Mouse (Mus musculus) kidney, postnatal 0 days (tissue): ENCODE data around the gene Mbtps1. TPM values are rescaled to one million over a fixed set of nuclear protein-coding genes. Genes with fewer than 3 reads are reported as not detected.

ENCODE experiments used
- ATAC-seq: fragments of 200-750 bp; cut with Nextera tagmentation; replicated peaks from 2 replicates; pipeline ENCODE4 v1.8.0; 2017; ENCODE audit warnings: low read depth, moderate number of reproducible peaks, moderate TSS enrichment, moderate library complexity; ENCODE audit not compliant: low FRiP score
- DNase-seq: peaks from one replicate; pipeline ENCODE4 v3.0.0-alpha.2; 2016; ENCODE audit warnings: low spot score
- H3K27ac ChIP-seq: fragments of 300-500 bp; sonication (generic); 2 replicates; pipeline ENCODE4 v1.5.1; 2014; ENCODE audit warnings: mild to moderate bottlenecking
- H3K27me3 ChIP-seq: fragments of 300-500 bp; sonication (generic); 2 replicates; pipeline ENCODE4 v1.6.1; 2014; ENCODE audit warnings: low read length, mixed read lengths; ENCODE audit not compliant: insufficient read depth
- H3K36me3 ChIP-seq: fragments of 300-500 bp; sonication (generic); 2 replicates; pipeline ENCODE4 v1.6.1; 2014; ENCODE audit warnings: low read length, mixed read lengths; ENCODE audit not compliant: insufficient read depth
- H3K4me1 ChIP-seq: fragments of 300-500 bp; sonication (generic); replicated peaks from 2 replicates; pipeline ENCODE4 v1.6.1; 2014; ENCODE audit warnings: antibody characterized with exemption, low read length, mixed read lengths; ENCODE audit not compliant: insufficient read depth
- H3K4me2 ChIP-seq: fragments of 300-500 bp; sonication (generic); 2 replicates; pipeline ENCODE4 v1.6.1; 2014; ENCODE audit warnings: mild to moderate bottlenecking, low read length, moderate library complexity, mixed read lengths
- H3K4me3 ChIP-seq: fragments of 300-500 bp; sonication (generic); replicated peaks from 2 replicates; pipeline ENCODE4 v1.5.1; 2014; ENCODE audit warnings: low read depth, low read length
- H3K9ac ChIP-seq: fragments of 300-500 bp; sonication (generic); 2 replicates; pipeline ENCODE4 v1.6.1; 2014; ENCODE audit warnings: low read depth, low read length
- H3K9me3 ChIP-seq: fragments of 300-500 bp; sonication (generic); replicated peaks from 2 replicates; pipeline ENCODE4 v1.6.1; 2016; ENCODE audit warnings: low read length, inconsistent platforms, mixed read lengths
- CTCF ChIP-seq: IDR thresholded peaks from 2 replicates; pipeline ENCODE4 v1.5.1; 2016; ENCODE audit warnings: antibody characterized with exemption, low read depth, mild to moderate bottlenecking, moderate library complexity
- WGBS: fragments of 180-500 bp; shearing (Covaris S2); extraction: QIAGEN DNeasy Blood & Tissue Kit; methylation state at CpG from one replicate; pipeline ENCODE4 v1.1.7; 2014; 5-methylcytosine and 5-hydroxymethylcytosine counted together
- polyA plus RNA-seq: library from polyadenylated mRNA; unstranded; fragments of >200 nt; fragmentation: Nextera tagmentation; extraction: Ambion mirVana; gene quantifications from 2 replicates; pipeline ENCODE4 v1.2.1, GENCODE M21; 2015

The Mbtps1 gene
- polyA plus RNA-seq, 1 experiment from 2014 or later: 78.4 TPM

- TF ChIP-seq CTCF: no peak
- no peaks in the 10 kb centered on the region for H3K9me3 ChIP-seq
- no peaks in the 10 kb centered on the region for H3K27me3 ChIP-seq
- H3K9ac ChIP-seq: no peak overlapping the region
- 32% methylated on average over 8 of the region's 10 CpGs for WGBS
- H3K36me3 ChIP-seq: peaks cover 21% of the 10 kb centered on the region
- no peak overlapping the region for H3K27ac ChIP-seq
- DNase-seq (no peak), ATAC-seq (no peak)
- H3K4me1 ChIP-seq: 0 out of 2 replicates have a peak, but pooled peaks cover 2% of the 10 kb centered on the region
- no peak overlapping the region for H3K4me3 ChIP-seq
- H3K4me2 ChIP-seq: no peak overlapping the region
Measured at GRCm38 (mm10) chr8:119503191-119503767, 55.3 kb downstream of the Mbtps1 start.

DNA sequence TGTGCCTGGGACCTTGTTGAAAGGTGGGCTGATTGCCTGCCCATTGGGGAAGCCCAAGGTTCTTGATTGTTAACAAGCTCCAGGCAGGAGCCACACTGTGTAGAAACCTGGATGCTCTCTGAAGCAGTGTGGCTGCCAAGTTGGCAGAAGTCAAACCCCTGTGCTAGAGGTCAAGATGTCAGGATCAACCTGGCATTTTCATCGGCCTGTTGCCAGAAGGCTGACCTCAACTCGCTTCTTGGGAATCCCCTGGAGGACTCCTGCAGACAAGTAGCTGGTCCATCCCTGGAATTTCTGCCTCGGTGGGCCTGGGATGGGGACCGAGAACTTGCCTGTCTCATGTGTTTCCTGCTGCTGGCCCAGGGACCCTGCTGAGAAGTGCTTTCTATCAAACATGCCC lies 56.4 kb downstream of the Mbtps1 start:
- no peak for ATAC-seq
- Histone ChIP-seq H3K4me3 (no peak overlapping the region), H3K4me2 (no peak overlapping the region), H3K27ac (no peak overlapping the region), H3K9me3 (no peaks in the 10 kb centered on the region), H3K4me1 (0 out of 2 replicates have a peak, but pooled peaks cover 2% of the 10 kb centered on the region), H3K27me3 (peaks cover 3% of the 10 kb centered on the region; the same call in 1 of the 2 replicates), H3K9ac (no peak overlapping the region), H3K36me3 (peaks cover 11% of the 10 kb centered on the region; the same call in 1 of the 2 replicates)
- no peak for TF ChIP-seq CTCF
- no peak for DNase-seq
- 43% methylated on average over 4 of the region's 4 CpGs for WGBS

GRCm38 (mm10) chr8:119501598-119501997 lies 56.9 kb downstream of the Mbtps1 start, which contains the start of gene Slc38a8:
Gene Slc38a8, minus strand, starts transcription at chr8:119501698.
- no peak within 1 kb of the TSS for H3K4me2 ChIP-seq
- H3K36me3 ChIP-seq: 0 out of 2 replicates have a peak, but pooled peaks cover 10% of the 10 kb centered on the region
- WGBS: 37% methylated on average over 5 of the region's 5 CpGs
- no peaks in the 10 kb centered on the region for H3K9me3 ChIP-seq
- DNase-seq (no peak), ATAC-seq (no peak)
- 0 out of 2 replicates have a peak, but pooled peaks cover 2% of the 10 kb centered on the region for H3K4me1 ChIP-seq
- peaks cover 4% of the 10 kb centered on the region; the same call in 1 of the 2 replicates for H3K27me3 ChIP-seq
- no peak within 1 kb of the TSS for H3K4me3 ChIP-seq
- no peak within 1 kb of the TSS for H3K27ac ChIP-seq
- TF ChIP-seq CTCF: no peak
- no peak within 1 kb of the TSS for H3K9ac ChIP-seq

DNA sequence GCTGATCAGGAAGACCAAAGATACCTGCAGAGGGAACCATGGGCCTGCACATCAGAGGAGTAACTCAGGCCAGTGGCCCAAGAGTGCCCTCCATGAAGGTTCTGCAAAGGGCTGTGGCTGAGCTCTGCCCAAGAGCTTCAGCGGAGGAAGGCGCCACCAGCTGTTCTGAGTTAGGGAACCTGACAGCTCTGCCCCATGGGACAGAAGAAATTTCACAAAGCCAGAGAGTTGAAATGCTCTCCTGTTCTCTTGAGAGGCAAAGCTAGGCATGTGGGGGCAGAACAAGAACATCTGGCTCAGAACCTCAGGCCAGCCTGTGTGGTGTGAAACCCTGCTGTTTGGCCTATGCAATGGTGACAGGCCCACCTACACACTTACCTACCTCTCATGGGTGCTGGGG lies 58.7 kb downstream of the Mbtps1 start:
- ATAC-seq: no peak
- TF ChIP-seq CTCF: no peak
- no peaks in the 10 kb centered on the region for H3K9me3 ChIP-seq
- H3K27me3 ChIP-seq: peaks cover 4% of the 10 kb centered on the region; the same call in 1 of the 2 replicates
- no peak overlapping the region for H3K27ac ChIP-seq
- no peaks in the 10 kb centered on the region for H3K36me3 ChIP-seq
- 84% methylated on average over 2 of the region's 2 CpGs for WGBS
- no peak overlapping the region for H3K4me3 ChIP-seq
- H3K9ac ChIP-seq: no peak overlapping the region
- DNase-seq: no peak
- H3K4me2 ChIP-seq: no peak overlapping the region
- H3K4me1 ChIP-seq: 0 out of 2 replicates have a peak, but pooled peaks cover 2% of the 10 kb centered on the region

DNA sequence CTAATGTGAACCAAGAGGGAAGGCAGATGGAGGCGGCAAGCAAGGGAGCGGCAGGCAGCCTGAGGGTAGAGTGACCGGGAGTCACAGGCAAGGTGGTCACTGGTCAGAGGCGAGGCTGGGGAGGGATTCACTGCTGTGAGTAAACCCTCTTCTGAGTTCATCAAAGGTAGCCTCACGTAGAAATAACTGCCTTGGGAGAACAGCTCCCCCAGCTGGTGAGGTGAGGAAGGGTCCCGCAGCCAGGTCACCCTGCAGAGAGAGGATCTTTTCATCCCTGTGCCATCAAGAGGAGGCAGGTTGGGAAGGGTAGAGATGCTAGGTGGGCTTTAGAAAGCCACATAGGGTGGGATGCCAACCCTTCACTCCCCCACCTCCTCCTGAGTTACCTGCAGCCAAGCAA lies 61.7 kb downstream of the Mbtps1 start:
- Histone ChIP-seq H3K9me3 (no peaks in the 10 kb centered on the region), H3K4me1 (no peaks in the 10 kb centered on the region), H3K4me2 (no peak overlapping the region), H3K27ac (no peak overlapping the region), H3K9ac (no peak overlapping the region), H3K36me3 (no peaks in the 10 kb centered on the region), H3K27me3 (peaks cover 4% of the 10 kb centered on the region; the same call in 1 of the 2 replicates), H3K4me3 (no peak overlapping the region)
- DNase-seq: peak; percentile 63
- peak; percentile 80 for TF ChIP-seq CTCF
- 27% methylated on average over 6 of the region's 6 CpGs for WGBS
- ATAC-seq: no peak

DNA sequence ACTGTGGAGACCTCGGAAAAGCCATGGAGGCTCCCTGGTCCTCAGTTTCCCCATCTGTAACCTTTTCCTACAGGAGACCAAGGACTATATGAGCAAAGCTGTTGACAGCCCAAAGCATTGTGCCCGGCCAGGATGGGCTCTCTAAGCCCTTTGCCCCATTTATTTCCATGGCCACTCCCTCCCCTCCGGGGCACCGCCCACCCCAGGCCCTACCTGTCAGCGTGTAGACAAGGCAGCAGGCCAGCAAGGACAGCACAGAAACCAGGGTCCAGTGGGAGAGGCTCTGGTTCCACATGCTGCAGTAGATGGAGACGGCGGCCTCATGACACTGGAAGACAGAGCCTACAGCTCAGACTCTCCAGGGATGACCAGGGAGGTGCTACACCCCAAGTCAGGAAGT lies 71.4 kb downstream of the Mbtps1 start:
- DNase-seq (no peak), ATAC-seq (no peak)
- no peaks in the 10 kb centered on the region for H3K27me3 ChIP-seq
- no peak overlapping the region for H3K27ac ChIP-seq
- no peaks in the 10 kb centered on the region for H3K36me3 ChIP-seq
- 0 out of 2 replicates have a peak, but pooled peaks cover 6% of the 10 kb centered on the region for H3K4me1 ChIP-seq
- WGBS: 70% methylated on average over 7 of the region's 7 CpGs
- no peak for TF ChIP-seq CTCF
- no peaks in the 10 kb centered on the region for H3K9me3 ChIP-seq
- no peak overlapping the region for H3K4me2 ChIP-seq
- no peak overlapping the region for H3K9ac ChIP-seq
- H3K4me3 ChIP-seq: no peak overlapping the region
